Mouse (Mus musculus) CH12F3 (cell line): ENCODE measurements around the gene Srxn1.

Source experiments
- in situ Hi-C: fragments of 300-500 bp; cut with MboI; formaldehyde crosslinking; loops from 2 replicates; pipeline ENCODE4 v1.14.3; 2020; ENCODE audit warnings: low sequenced_read_pairs

Gene Srxn1

DNA sequence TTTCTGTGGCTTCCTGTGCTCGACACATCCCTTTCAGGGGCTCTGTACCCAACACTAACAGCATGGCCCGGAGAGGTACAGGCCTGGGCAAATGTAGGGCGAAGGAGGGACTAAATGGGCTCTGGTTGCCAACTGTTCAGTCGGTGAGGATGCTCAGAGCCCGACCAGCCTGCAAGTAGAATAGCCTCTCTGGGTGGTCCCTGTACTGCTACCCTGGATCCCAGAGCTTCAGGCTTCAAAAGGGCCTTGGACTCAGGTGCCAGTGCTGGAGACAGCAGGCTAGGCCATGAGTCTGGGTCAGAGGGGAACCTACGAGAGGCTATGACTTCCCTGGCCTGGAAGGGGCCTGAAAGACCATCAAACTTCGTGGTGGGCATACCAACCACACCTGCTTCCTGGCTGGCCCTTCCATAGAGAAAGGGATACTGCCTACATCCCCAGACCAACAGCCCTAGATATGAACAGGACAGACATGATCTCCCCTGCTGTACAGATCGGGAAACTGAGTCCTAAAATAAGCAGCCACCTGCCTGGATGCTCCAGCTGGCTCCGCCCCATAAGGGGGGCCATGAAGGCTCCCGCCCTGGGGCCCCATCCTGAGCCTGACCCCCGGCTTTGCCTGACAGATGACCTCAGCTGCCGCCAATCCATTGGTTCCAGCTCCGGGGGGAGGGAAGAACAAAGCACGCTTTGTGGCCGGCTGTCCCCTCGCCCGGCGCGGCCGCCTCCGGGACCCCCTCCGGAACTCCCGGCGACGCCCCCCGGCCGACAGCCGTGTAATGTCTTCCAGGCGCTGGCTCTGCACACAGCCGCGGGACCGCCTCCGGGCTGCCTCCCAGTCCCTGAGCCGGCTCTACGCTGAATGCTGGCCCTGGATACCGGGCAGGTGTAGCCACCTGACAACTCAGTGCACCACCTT, 9.0 kb downstream of the Srxn1 start:
- in situ Hi-C loops, result loop anchor here (25.0 kb wide), 1 partner anchor 273 kb away; the partner anchor contains the start of genes Nrsn2 and Sox12

DNA sequence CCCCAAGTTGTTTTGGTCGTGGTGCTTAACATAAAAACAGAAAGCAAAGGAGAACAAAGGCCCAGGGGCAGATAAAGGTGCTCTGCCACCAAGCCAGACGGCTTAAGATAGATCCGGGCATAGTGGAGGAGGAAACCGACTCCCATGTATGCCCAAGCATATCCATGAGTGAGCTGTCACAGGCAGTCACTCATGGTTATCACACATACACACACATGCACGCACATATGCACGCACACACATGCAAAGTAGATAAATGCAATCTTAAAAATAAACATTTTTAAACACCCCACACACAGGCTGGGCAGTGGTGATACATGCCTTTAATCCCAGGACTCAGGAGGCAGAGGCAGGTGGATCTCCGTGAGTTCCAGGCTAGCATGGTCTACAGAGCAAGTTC, 12.4 kb downstream of the Srxn1 start:
- in situ Hi-C loops, result loop anchor here (25.0 kb wide), 1 partner anchor 270 kb away; the partner anchor contains the start of genes Nrsn2 and Sox12

DNA sequence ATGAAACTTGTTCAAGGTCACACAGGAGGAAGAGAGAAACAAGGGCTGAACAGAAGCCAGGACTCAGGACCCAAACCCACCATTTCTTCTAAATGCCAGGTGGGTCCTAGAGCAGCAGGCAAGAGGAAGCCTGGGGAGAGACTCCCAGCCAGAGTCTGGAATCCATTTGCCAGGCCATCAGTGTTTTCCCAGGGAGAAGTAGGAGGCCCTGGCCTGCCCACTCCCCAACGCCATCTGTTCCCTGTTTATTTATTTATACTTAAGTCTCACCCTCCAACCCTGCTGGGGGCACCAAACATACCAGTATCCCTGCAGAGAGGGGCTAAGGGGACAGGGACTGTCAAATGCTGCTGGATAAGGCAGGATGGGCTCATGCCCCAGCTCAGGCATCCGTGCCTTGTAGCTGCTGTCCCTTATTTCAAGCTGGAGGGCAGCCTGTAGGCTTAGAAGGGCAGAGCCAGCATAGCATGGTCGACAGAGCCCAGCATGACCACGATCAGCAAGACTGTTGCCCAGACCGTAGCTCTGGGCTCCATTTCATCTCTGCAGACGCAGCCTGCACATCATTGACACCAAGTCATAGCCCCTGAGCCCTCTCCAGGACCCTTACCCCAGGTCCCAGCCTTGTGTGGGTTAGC, 14.0 kb downstream of the Srxn1 start:
- in situ Hi-C loops, result loop anchor here (25.0 kb wide), 1 partner anchor 268 kb away; the partner anchor contains the start of genes Nrsn2 and Sox12

DNA sequence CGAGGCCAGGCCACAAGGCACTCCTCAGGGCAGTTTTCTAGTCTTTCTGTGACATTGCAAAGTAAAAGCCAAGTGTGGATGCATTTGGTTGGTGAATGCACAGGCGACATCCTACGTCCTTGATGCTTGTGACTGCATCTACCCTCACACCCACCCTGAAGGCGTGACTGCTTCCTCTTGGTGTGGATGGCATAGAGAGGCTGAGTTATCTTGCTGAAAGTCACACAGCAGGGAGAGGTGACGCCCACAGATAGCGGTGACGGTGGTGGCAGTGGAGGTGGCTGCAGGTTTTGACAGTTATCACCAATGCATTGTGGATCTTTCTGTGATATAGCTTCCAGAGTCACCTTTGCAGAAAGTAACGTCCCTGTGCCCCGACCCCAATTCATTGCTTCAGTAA, 17.6 kb downstream of the Srxn1 start:
- in situ Hi-C loops, result loop anchor here (25.0 kb wide), 1 partner anchor 264 kb away; the partner anchor contains the start of genes Nrsn2 and Sox12

DNA sequence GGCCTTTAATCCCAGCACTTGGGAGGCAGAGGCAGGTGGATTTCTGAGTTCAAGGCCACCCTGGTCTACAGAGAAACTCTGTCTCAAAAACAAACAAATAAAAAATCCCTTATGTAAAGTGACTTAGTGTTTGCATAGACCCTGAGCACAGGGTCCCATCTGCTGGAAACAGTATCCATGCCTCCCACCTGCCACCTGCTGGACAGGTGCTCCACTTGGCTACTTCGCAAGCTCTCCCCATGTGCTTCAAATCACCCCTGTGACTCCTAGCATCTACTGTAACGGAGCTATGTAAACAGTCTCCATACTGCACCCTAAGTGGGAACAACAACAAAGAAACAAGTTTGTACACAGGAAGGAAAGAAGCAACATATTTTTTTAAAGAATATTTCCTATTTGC, 23.3 kb downstream of the Srxn1 start:
- in situ Hi-C loops, result no loop called here

DNA sequence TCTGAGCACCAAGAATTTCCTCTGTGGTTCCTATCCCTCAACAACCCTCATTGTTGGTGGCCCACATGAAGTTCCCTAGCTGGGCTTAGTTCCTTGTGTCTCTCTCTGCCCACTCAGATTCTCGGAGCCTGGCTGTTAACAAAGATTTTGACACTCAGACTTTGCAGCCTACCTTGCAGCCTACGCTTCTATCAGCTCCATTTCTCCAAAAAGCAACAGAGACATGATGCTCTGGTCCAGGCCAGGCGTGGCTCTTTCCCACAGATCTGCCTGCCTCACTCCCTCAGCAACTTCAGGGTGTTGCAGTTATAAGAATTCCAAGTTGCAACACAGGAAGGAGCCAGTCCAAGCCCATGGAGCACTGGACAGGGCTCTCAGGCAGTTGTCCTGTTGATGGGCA, 24.5 kb downstream of the Srxn1 start:
- in situ Hi-C loops, result no loop called here

DNA sequence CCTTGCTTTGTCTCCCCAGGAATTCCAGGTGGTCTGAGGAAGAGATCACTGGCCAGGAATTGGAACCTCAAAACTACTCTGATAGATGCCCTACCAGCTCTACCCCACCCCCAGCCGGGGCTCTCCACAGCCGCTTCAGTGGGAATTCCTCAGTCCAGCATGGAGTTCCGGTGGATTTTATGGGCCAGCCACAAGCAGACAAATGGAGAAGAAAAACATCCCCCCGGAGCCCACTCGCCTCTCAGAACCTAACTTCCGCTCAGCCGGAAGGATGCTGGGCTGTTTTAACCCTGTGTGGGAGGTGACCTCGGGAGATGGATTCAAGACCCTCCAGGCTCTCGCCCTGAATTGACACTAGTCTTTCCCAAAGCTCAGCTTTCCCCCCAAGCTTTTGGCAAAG, 26.7 kb downstream of the Srxn1 start:
- in situ Hi-C loops, result no loop called here

DNA sequence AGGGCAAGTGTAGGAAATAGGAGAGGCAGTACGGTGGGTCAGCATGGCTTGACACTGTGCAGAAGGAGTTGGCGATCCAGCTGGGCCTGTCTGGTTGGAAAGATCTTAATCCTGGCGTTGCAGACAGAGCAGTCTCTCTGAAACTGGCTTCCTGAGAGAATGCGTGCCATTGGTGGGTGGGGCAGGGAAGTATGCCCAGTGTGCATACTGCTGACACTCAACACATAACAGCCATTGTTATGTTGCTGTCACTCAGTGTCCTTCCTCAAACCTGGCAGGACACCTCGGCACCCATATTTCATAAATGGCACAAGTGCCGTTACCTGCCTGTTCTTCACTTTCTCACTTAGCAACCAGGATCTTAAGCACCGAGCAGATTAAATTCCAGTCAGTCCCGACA, 27.4 kb downstream of the Srxn1 start:
- in situ Hi-C loops, result no loop called here

DNA sequence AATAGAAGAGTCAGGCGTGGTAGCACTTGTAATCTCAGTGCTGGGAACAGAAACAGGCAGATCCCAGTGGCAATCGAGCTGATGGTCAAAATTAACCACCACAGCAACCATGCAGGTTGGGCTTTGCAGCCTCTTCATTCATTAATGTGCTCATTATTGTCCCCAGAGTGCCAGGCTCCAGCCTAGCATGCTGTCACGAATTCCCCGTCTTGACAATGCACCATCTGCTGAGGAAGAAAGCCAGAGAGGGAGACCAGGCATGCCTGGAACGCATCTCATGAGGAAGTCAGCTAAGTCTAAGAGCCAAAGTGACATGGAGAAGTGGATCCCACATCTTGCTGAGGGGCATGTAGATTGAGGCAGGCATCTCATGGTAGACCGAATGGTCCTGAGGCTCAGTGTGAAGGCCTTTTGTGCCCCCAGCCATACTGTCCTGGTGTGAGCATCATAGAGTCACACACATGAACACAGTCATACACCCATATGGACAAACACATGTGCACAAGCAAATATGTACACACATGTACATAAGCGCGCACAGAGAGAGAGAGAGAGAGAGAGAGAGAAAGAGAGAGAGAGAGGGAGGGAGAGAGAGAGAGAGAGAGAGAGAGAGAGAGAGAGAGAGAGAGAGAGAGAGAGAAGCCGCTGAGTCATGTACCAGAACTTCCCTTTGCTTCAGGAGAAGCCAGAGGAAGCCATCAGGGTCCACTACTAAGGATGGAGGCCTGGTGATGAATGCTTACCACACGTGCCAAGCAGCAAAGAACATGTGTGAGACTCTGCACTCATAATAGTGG, 34.1 kb downstream of the Srxn1 start:
- in situ Hi-C loops, result no loop called here

DNA sequence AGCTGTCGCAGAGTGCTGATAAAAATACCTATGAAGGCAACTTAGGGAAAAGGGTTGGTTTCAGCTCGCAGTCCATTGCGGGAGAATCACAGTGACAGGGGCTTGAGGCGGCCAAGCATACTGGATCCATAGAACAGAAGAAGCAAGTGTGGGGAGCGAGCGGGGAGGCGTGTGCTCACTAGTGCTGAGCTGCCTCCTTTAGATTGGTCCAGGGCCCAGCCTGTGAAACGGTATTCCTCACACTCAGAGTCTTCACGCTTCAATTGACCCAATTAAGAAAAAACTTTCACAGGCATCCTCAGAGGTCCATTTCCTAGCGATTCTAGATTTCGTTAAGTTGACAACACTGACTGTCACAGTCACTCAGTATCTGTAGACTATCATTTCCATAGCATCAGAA, 35.6 kb downstream of the Srxn1 start:
- in situ Hi-C loops, result no loop called here

DNA sequence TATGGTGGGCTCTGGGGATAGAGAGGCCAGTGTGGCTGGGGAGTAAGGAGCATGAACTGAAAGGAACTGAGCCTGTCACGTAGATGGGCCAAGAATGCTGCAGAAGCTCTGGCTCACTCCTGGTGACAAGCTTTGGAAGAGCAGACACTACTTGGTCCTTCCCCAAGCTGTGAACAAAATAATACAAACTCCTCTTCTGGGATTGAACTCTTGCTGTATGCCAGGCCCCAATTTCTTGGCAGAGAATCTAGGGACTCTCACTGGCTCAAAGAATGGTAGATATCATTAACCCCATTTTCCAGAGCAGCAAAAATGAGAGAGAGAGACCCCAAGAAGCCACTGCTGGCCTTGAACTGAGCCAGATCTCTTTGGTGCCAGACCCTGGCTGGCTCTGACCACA, 36.2 kb downstream of the Srxn1 start:
- in situ Hi-C loops, result no loop called here

DNA sequence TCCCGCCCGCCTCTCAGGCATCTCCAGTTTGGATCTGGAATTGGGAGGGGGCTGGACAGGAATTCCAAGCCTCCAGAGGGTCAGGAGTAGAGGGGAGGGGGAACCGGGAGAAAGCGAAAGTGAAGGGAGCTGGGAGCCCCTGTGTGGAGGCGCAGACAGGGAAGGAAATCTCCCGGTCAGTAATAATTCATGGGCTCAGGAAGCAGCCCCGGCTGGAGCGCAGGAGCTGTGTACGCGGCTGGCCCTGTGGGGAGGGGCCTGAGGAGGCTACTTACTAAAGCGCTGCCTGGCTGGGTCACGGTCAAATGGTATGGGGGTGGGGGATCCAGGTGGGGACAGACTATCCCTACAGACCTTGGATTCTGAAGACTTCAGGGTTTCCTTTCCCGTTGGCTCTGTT, 36.7 kb downstream of the Srxn1 start:
- in situ Hi-C loops, result no loop called here

DNA sequence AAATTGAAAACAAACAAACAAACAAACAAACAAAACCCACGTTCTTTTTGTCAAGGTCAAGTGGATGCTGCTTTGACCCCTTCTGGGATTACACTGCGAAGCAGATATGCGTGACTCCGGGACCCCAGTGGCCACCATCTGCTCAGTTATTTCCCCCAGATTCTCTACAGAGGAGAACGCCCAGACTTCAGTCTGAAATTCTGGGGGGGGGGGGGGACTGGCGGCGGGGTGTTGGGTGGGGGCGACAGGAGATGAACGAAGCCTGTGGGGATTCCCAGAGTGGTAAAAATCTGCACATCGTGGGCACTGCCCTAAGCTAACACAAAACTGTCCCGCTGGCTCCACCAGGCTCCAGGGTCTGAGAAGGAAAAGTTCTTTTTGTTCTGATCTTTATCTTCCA, 37.3 kb downstream of the Srxn1 start:
- in situ Hi-C loops, result no loop called here

DNA sequence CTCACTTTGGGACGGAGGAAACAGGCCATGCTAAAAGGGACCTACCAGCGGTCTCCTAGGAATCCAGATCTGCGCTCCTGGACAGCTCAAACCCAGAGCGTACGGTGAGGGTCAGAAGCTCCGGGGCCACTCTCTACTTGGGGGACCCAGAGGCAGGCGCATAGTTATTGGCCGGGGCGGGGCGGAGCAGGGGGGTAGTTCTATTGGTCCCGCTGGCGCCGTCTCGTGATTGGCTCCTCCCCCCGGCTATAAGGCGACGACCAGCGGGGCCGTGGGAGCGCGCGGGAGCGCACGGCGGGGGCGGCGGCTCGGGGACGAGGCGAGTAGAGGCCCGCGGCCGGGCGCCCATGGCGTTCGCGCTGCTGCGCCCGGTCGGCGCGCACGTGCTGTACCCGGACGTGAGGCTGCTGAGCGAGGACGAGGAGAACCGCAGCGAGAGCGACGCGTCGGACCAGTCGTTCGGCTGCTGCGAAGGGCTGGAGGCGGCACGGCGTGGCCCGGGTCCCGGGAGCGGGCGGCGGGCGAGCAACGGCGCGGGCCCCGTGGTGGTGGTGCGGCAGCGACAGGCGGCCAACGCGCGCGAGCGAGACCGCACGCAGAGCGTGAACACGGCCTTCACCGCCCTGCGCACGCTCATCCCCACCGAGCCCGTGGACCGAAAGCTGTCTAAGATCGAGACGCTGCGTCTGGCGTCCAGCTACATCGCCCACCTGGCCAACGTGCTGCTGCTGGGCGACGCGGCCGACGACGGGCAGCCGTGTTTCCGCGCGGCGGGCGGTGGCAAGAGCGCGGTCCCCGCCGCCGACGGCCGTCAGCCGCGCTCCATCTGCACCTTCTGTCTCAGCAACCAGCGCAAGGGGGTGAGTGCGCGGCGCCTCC, 38.2 kb downstream of the Srxn1 start, which contains the start of gene Tcf15:
Gene Tcf15 (plus strand): TSS at position 283 of the 879 bp plus-strand sequence.
- in situ Hi-C loops, result no loop called here

DNA sequence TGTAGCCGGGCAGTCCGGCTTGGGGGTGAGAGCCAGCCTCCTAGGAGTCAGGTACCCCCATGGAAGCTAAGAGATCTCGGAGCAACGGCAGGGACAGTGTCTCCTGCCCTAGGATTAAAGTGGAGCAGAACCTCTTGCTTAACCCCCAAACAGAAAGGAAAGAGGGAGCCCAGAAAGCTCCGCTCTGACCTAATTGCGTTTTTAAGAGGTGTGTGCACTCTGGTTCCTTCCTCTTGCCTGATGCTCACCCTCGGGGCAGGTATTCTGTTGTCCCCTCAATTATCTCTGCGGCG, 38.8 kb downstream of the Srxn1 start:
- in situ Hi-C loops, result no loop called here

DNA sequence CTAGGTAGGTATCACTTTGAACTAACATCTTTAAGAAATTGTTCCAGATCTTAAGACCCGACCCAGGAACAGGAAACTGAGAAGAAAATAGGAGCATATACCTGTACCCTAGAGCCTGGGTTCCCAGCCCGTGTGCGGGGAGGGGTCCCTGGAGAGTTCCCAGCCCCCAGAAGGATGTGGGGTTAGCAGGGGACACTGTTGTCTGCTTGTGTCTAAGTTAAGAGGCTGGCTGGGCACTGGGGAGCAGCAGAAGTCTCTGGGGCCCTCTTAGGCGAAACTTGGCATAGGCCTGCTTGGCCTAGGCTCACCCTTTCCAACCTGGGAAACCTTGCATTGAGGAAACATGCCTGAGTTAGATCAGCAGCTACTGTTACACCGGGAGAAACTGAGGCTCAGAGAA, 39.2 kb downstream of the Srxn1 start:
- in situ Hi-C loops, result no loop called here

DNA sequence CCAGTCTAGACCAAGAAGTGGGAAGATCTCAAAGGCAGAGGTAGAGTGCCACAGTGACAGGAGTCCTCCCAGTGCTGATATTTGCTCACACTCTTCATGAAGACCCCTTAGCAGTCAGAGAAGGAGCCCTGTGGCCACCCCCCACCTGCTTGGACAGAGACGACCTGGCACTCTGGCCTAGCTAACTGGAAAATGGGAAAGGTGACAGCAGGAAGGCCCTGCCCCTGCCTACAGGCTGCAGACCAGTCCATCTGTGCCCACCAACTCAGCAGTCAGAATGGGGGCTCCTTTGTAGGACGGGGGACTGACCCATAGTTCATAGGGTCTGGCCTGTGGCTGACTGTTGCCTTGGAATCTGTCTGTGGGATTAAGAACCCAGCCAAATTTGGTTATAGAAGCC, 40.4 kb downstream of the Srxn1 start:
- in situ Hi-C loops, result no loop called here

DNA sequence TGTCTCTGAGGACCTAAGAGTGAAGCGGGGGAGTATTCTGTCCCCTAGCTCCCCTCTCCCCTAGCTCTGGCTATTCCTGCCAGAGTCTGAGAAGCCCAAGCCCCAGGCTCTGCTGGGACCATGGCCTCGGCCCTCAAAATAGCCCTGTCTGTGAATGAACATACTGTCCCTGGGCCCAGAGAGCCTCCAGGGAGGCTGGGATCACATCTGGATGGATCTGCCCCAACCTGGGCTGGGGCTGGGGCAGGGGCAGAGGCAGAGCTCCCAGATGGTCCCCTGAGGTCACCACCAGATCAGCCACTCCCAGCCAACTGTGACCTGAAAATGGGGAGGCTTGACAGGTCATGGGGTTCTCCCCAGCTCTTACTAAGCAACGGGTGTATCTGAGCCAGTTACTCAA, 41.8 kb downstream of the Srxn1 start:
- in situ Hi-C loops, result no loop called here

DNA sequence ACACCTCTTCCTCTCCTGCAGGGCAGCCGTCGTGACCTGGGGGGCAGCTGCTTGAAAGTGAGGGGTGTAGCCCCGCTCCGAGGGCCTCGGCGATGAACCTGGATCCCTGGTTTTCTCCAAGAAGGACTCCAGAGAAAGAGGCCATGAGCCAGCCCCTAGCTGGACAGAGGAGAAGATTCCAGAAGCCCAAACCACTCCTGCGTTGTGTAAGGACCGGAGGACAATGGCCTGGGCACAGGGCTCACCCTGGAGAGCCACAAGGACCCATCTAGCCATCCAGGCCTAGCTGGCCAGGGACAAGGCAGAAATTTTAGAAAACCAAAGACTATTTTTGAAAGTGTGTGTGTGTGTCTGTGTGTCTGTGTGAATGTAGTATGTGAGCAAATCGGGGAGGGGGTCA, 43.4 kb downstream of the Srxn1 start:
- in situ Hi-C loops, result no loop called here

DNA sequence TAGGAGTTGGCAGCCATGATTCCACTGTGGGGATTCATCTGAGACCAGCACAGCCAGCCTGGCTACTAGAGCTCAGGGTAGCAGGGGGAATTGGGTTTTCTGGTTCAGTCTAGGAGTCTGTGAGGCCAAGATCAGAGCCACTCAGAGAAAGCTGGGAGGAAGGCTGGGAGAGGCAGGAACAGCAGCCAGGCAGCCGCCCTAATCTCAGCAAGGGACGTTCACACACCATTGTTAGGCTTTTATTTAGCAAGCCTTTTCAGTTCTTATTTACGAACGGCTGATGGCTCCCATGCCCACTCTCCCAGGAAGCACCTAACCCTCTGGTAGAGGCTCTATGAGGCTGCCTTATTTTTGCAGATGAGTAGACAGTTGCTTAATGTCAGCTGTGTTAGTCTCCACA, 44.6 kb downstream of the Srxn1 start:
- in situ Hi-C loops, result no loop called here
